Mouse (Mus musculus) CD4-positive, CD25-positive, alpha-beta regulatory T cell, adult 4 months (primary cell): Measurements from ENCODE around the gene Tnk1. TPM values are rescaled to one million over a fixed set of nuclear protein-coding genes. Genes with fewer than 3 reads are reported as not detected.

ENCODE experiments used
- ATAC-seq: one replicate; pipeline ENCODE4 v1.8.0; 2017
- polyA plus RNA-seq, 2 experiments: library from polyadenylated mRNA; unstranded; fragments of 100-300 nt; shearing (Covaris generic); gene quantifications; one replicate each; pipeline ENCODE4 v1.2.1; 2017

The Tnk1 gene
- polyA plus RNA-seq, 2 experiments from 2014 or later: not detected

DNA sequence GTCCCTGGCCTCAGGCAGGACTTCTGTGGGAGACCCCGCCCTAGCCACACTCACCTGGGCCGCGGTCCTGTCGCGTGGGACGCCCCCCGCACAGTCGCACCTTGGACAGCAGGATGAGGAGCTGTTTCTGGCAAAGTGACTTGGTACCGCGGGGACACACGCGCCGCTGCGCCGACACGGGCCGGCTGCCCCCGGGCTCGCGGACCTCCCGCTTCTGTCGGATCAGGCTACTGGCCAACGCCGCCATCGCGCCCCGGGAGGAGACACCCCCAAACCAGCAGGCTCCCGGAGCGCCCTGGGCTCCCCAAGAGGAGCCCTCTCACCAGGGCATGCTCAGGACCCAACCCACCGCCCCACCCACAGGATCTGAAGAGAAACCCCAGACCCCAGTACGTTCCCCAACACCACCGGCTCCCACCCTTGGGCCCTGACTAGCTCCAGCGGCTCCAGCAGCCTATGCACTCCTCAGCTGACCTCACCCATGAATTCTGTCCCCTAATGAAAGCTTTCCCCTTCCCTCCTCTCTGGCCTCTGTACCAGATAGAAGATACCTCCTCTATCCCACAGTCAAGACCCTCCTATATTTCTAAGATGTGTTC, 57.1 kb downstream of the Tnk1 start, which contains the start of gene Fgf11:
Gene Fgf11 (minus strand): TSS at position 479 of the 599 bp plus-strand sequence.
- no peak for ATAC-seq

Other genes starting within 250 kb of the Tnk1 start
- gene Shbg, start 240.8 kb downstream of the Tnk1 start, polyA plus RNA-seq: not detected
- gene Sat2, start 236.7 kb downstream of the Tnk1 start, polyA plus RNA-seq: not detected
- gene Fxr2, start 225.7 kb downstream of the Tnk1 start, polyA plus RNA-seq: 10 to 100 TPM; 11.0 to 11.2 TPM
- gene Sox15, start 203.4 kb downstream of the Tnk1 start, polyA plus RNA-seq: under 1 TPM in 1 of 2 experiments, not detected in 1; 0.81 TPM
- 10 to 100 TPM; 34.8 to 85.1 TPM for gene Mpdu1, start 196.1 kb downstream of the Tnk1 start, polyA plus RNA-seq
- 1 to 10 TPM; 3.0 to 5.8 TPM for gene Cd68, start 192.6 kb downstream of the Tnk1 start, polyA plus RNA-seq
- 100 to 1,000 TPM; 166 to 236 TPM for gene Eif4a1, start 186.3 kb downstream of the Tnk1 start, polyA plus RNA-seq
- 10 to 100 TPM; 31.6 to 47.4 TPM for gene Senp3, start 176.6 kb downstream of the Tnk1 start, polyA plus RNA-seq
- gene Tnfsf13, start 172.9 kb downstream of the Tnk1 start, polyA plus RNA-seq: not detected
- gene Tnfsf12, start 162.9 kb downstream of the Tnk1 start, polyA plus RNA-seq: under 1 TPM in 1 of 2 experiments, not detected in 1; 0.23 TPM
- not detected for gene Tnfsfm13, start 162.6 kb downstream of the Tnk1 start, polyA plus RNA-seq
- 10 to 100 TPM; 25.6 to 36.0 TPM for gene Polr2a, start 100.1 kb downstream of the Tnk1 start, polyA plus RNA-seq
- gene Slc35g3, start 96.8 kb downstream of the Tnk1 start, polyA plus RNA-seq: not detected
- gene Zbtb4, start 92.8 kb downstream of the Tnk1 start, polyA plus RNA-seq: 10 to 100 TPM; 11.2 to 11.8 TPM
- 1 to 10 TPM; 2.9 to 4.5 TPM for gene Chrnb1, start 62.8 kb downstream of the Tnk1 start, polyA plus RNA-seq
- gene Fgf11, start 56.9 kb downstream of the Tnk1 start, polyA plus RNA-seq: not detected
- gene Tmem102, start 53.1 kb downstream of the Tnk1 start, polyA plus RNA-seq: not detected
- not detected for gene Gm39566, start 43.4 kb downstream of the Tnk1 start, polyA plus RNA-seq
- gene Spem2, start 40.3 kb downstream of the Tnk1 start, polyA plus RNA-seq: not detected
- gene Spem1, start 36.5 kb downstream of the Tnk1 start, polyA plus RNA-seq: under 1 TPM in 1 of 2 experiments, not detected in 1; 0.42 TPM
- 1 to 10 TPM; 1.1 to 1.2 TPM for gene Nlgn2, start 20.9 kb downstream of the Tnk1 start, polyA plus RNA-seq
- gene Tmem256, start 20.2 kb downstream of the Tnk1 start, polyA plus RNA-seq: 100 to 1,000 TPM in 1 of 2 experiments, 10 to 100 TPM in 1; 93.2 to 114 TPM
- gene Plscr3, start 12.4 kb downstream of the Tnk1 start, polyA plus RNA-seq: 10 to 100 TPM; 22.4 to 33.5 TPM
- not detected for gene Tmem95, start 19.3 kb upstream of the Tnk1 start, polyA plus RNA-seq
- 1 to 10 TPM in 1 of 2 experiments, not detected in 1; 1.1 TPM for gene Kctd11, start 22.7 kb upstream of the Tnk1 start, polyA plus RNA-seq
- gene Acap1, start 36.8 kb upstream of the Tnk1 start, polyA plus RNA-seq: 100 to 1,000 TPM; 256 to 383 TPM
- gene 2810408A11Rik, start 42.3 kb upstream of the Tnk1 start, polyA plus RNA-seq: 1 to 10 TPM; 1.6 to 2.0 TPM
- gene Neurl4, start 42.3 kb upstream of the Tnk1 start, polyA plus RNA-seq: 1 to 10 TPM; 8.3 to 9.1 TPM
- gene Gps2, start 55.2 kb upstream of the Tnk1 start, polyA plus RNA-seq: 100 to 1,000 TPM; 120 to 134 TPM
- gene Eif5a, start 63.2 kb upstream of the Tnk1 start, polyA plus RNA-seq: 1,000 to 10,000 TPM; 1,067 to 1,377 TPM
- not detected for gene Ybx2, start 77.1 kb upstream of the Tnk1 start, polyA plus RNA-seq
- gene Slc2a4, start 89.5 kb upstream of the Tnk1 start, polyA plus RNA-seq: not detected
- gene Cldn7, start 106.0 kb upstream of the Tnk1 start, polyA plus RNA-seq: not detected
- 10 to 100 TPM; 21.1 to 25.4 TPM for gene Ctdnep1, start 122.4 kb upstream of the Tnk1 start, polyA plus RNA-seq
- 10 to 100 TPM; 69.7 to 79.3 TPM for gene Elp5, start 123.8 kb upstream of the Tnk1 start, polyA plus RNA-seq
- 100 to 1,000 TPM; 282 to 355 TPM for gene Gabarap, start 132.4 kb upstream of the Tnk1 start, polyA plus RNA-seq
- 10 to 100 TPM; 41.3 to 43.5 TPM for gene Phf23, start 137.0 kb upstream of the Tnk1 start, polyA plus RNA-seq
- gene Dvl2, start 141.9 kb upstream of the Tnk1 start, polyA plus RNA-seq: 1 to 10 TPM; 4.0 to 4.6 TPM
- gene Acadvl, start 156.7 kb upstream of the Tnk1 start, polyA plus RNA-seq: 100 to 1,000 TPM; 124 to 181 TPM
- 10 to 100 TPM in 1 of 2 experiments, 1 to 10 TPM in 1; 9.4 to 17.1 TPM for gene Dlg4, start 158.2 kb upstream of the Tnk1 start, polyA plus RNA-seq
- gene Asgr1, start 195.4 kb upstream of the Tnk1 start, polyA plus RNA-seq: not detected
- gene Asgr2, start 233.9 kb upstream of the Tnk1 start, polyA plus RNA-seq: not detected